Mouse (Mus musculus): ENCODE measurements around the gene Ivl. TPM values are rescaled to one million over a fixed set of nuclear protein-coding genes. Genes with fewer than 3 reads are reported as not detected.

The Ivl gene
- not detected in 2 replicates for polyA plus RNA-seq (2014; fragmentation: Nextera tagmentation; extraction: Ambion mirVana)

DNA sequence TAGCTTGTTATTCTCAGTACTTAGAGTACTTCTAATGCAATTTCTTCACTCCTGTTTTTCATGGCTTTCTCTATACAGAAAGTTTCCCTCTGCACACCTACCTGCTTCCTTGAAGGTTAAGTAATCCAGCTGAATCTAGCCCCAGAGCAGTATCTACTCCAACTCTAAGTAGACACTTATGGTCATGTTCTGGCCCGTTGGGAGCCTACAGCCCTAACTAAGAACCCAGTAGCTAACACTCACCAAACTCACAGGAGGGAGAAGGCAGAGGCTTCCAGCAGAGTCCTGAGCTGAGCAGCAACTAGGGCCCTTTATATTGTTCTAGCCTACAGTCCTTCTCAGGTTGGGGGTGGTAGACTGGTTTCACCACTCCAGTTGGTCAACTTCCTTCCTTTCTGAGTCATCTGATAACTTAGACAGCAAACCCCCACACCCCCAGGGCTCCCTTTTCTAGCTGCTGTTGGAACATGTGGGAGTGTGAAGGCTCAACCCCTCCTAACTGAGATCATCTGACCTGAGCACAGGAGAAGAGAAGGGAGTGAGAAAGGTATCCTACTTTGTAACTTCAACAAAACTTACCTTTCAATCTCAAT is at the start of gene Ivl:
Ivl (minus strand) TSS at position 287 of the 593 bp plus-strand sequence.
- no peak within 1 kb of the TSS for H3K9ac ChIP-seq (replicated peaks; ENCODE audit: low read length)
- H3K4me3 ChIP-seq (replicated peaks; ENCODE audit: low read depth, low read length): no peak within 1 kb of the TSS
- DNase-seq: no peak
- no peaks in the 10 kb centered on the region for H3K27me3 ChIP-seq (ENCODE audit: control insufficient read depth, insufficient read depth, low read length)
- 89% methylated on average over 1 of the region's 1 CpGs for WGBS
- H3K4me1 ChIP-seq (ENCODE audit: control insufficient read depth, insufficient read depth, low read length): no peaks in the 10 kb centered on the region
- no peak for ATAC-seq (ENCODE audit: low FRiP score, low TSS enrichment)
- H3K4me2 ChIP-seq (ENCODE audit: low read length): no peak within 1 kb of the TSS
- no peak within 1 kb of the TSS for H3K27ac ChIP-seq (replicated peaks; ENCODE audit: low read depth, low read length)
- no peaks in the 10 kb centered on the region for H3K36me3 ChIP-seq (ENCODE audit: control insufficient read depth, insufficient read depth, low read length)
- no peaks in the 10 kb centered on the region for H3K9me3 ChIP-seq (ENCODE audit: control insufficient read depth, low read length)

DNA sequence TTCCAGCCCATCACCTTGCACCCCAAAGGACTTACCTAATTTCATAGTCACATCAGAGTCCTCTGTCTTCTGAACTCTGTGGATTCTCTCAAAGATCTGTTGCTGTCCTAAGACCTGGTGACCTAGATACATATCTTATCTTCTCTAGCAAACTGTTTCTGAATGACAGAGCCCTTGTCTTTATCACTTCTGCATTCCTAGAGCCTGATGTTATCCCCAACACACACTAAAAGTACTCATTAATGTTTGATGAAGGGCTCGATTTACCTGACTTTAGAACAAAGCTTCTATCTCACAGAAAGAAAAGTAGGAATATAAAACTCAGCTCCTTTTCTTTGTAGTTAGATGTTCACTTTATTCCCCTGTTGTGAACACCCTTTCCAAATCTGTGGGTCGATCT is 48.0 kb upstream of the Ivl start, which contains the start of gene Lce6a:
Lce6a (minus strand) TSS at position 101 of the 400 bp plus-strand sequence.
- Histone ChIP-seq H3K4me1 (ENCODE audit: control insufficient read depth, insufficient read depth, low read length) (no peaks in the 10 kb centered on the region), H3K27me3 (ENCODE audit: control insufficient read depth, insufficient read depth, low read length) (no peaks in the 10 kb centered on the region), H3K9ac (replicated peaks; ENCODE audit: low read length) (no peak within 1 kb of the TSS), H3K4me2 (ENCODE audit: low read length) (no peak within 1 kb of the TSS), H3K36me3 (ENCODE audit: control insufficient read depth, insufficient read depth, low read length) (no peaks in the 10 kb centered on the region), H3K4me3 (replicated peaks; ENCODE audit: low read depth, low read length) (no peak within 1 kb of the TSS), H3K27ac (replicated peaks; ENCODE audit: low read depth, low read length) (no peak within 1 kb of the TSS), H3K9me3 (ENCODE audit: control insufficient read depth, low read length) (no peaks in the 10 kb centered on the region)
- DNase-seq (no peak), ATAC-seq (ENCODE audit: low FRiP score, low TSS enrichment) (no peak)
- WGBS: 82% methylated on average over 2 of the region's 2 CpGs

DNA sequence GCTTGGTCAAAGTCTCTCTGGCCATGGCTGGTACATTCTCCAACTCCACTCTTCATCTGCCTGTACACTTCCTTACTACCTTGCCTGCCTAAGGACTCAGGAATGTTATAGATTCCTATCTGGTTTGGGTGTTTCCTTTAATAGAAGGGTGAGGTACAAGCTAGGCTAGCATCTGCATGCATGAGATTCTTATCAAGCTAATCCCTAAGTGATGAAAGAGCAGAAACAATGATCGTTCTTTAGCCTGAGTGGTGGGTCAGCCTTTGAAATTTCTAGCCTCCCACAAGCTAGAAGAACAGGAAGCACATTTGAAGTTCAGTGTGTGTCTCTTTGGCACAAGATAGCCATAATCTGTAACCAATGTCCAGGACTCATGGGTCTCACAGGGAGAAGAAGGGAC is 36.3 kb upstream of the Ivl start:
- DNase-seq: no peak
- 71% methylated on average over 1 of the region's 1 CpGs for WGBS

DNA sequence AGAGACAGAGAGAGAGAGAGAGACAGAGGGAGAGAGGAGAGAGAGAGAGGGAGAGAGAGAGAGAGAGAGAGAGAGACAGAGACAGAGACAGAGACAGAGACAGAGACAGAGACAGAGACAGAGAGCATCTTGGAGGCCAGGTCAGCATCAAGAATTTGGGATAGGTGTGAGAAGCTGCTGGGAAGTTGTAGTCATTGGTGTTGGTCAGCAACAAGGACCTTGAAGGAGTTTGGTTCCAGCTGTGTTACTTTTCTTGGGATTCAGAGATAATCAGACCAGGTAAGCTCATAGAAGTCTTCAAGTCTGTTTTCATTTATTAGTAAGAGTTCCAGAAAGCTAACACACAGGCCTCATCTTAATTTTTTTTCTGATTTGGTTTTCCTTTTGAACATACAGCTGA is 33.9 kb upstream of the Ivl start, which contains the start of gene 2210017I01Rik:
2210017I01Rik (minus strand) TSS at position 101 of the 400 bp plus-strand sequence.
- H3K9me3 ChIP-seq (ENCODE audit: control insufficient read depth, low read length): no peaks in the 10 kb centered on the region
- no peak within 1 kb of the TSS for H3K27ac ChIP-seq (replicated peaks; ENCODE audit: low read depth, low read length)
- ATAC-seq (ENCODE audit: low FRiP score, low TSS enrichment) (no peak), DNase-seq (no peak)
- H3K4me3 ChIP-seq (replicated peaks; ENCODE audit: low read depth, low read length): no peak within 1 kb of the TSS
- no peaks in the 10 kb centered on the region for H3K36me3 ChIP-seq (ENCODE audit: control insufficient read depth, insufficient read depth, low read length)
- H3K4me1 ChIP-seq (ENCODE audit: control insufficient read depth, insufficient read depth, low read length): no peaks in the 10 kb centered on the region
- no peaks in the 10 kb centered on the region for H3K27me3 ChIP-seq (ENCODE audit: control insufficient read depth, insufficient read depth, low read length)
- no peak within 1 kb of the TSS for H3K4me2 ChIP-seq (ENCODE audit: low read length)
- H3K9ac ChIP-seq (replicated peaks; ENCODE audit: low read length): no peak within 1 kb of the TSS

More for the DNA sequence above, 36.3 kb upstream of the Ivl start:
- H3K4me3 ChIP-seq (replicated peaks; ENCODE audit: low read depth, low read length): no peak overlapping the region
- no peaks in the 10 kb centered on the region for H3K4me1 ChIP-seq (ENCODE audit: control insufficient read depth, insufficient read depth, low read length)
- H3K27me3 ChIP-seq (ENCODE audit: control insufficient read depth, insufficient read depth, low read length): no peaks in the 10 kb centered on the region
- no peak for ATAC-seq (ENCODE audit: low FRiP score, low TSS enrichment)
- H3K9me3 ChIP-seq (ENCODE audit: control insufficient read depth, low read length): no peaks in the 10 kb centered on the region
- no peak overlapping the region for H3K27ac ChIP-seq (replicated peaks; ENCODE audit: low read depth, low read length)
- no peak overlapping the region for H3K9ac ChIP-seq (replicated peaks; ENCODE audit: low read length)
- H3K36me3 ChIP-seq (ENCODE audit: control insufficient read depth, insufficient read depth, low read length): no peaks in the 10 kb centered on the region
- no peak overlapping the region for H3K4me2 ChIP-seq (ENCODE audit: low read length)

DNA sequence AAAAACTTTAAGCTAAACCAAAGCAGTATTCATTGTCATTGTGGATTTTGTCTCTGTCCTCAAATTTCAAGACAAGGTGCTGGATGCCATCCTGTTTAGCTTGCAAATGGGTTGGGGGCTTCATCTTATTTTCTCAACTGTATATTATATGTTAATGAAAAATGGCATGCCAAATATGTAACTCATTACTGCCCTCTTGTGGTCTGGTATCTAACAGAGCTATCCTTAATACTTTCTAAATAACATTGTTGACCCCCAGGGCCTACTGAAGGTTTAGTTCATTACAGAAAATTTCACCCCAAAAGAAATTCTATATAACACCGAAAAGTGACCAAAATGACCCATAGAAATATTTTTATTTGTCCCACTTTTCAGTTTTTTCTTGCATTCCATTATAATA is 28.6 kb upstream of the Ivl start:
- Histone ChIP-seq H3K27me3 (ENCODE audit: control insufficient read depth, insufficient read depth, low read length) (no peaks in the 10 kb centered on the region), H3K27ac (replicated peaks; ENCODE audit: low read depth, low read length) (no peak overlapping the region), H3K4me3 (replicated peaks; ENCODE audit: low read depth, low read length) (no peak overlapping the region), H3K36me3 (ENCODE audit: control insufficient read depth, insufficient read depth, low read length) (no peaks in the 10 kb centered on the region), H3K9me3 (ENCODE audit: control insufficient read depth, low read length) (peaks cover 3% of the 10 kb centered on the region; the same call in 1 of the 2 replicates), H3K4me2 (ENCODE audit: low read length) (no peak overlapping the region), H3K4me1 (ENCODE audit: control insufficient read depth, insufficient read depth, low read length) (no peaks in the 10 kb centered on the region), H3K9ac (replicated peaks; ENCODE audit: low read length) (no peak overlapping the region)
- ATAC-seq (ENCODE audit: low FRiP score, low TSS enrichment): no peak
- 58% methylated on average over 1 of the region's 1 CpGs for WGBS
- peak; percentile 64 for DNase-seq

DNA sequence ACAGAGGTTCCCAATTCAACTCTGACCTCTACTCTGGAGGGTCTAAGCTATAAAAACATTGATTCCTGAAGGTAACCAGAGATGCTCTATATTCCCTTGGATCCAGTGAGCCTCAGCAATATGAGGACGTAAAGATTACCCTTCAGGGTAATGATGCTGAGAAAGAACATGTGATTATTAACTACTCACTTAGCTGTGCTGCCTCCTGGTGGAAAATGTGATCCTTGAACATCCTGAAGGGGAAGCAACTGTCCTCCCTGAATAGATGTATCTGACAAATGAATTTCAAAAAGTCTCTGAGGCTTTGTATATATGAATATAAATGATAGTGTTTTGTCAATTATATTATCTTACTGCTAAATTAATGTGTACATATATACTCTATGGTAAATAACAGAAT is 26.9 kb upstream of the Ivl start:
- no peak overlapping the region for H3K9ac ChIP-seq (replicated peaks; ENCODE audit: low read length)
- 59% methylated on average over 1 of the region's 1 CpGs for WGBS
- no peak for ATAC-seq (ENCODE audit: low FRiP score, low TSS enrichment)
- H3K36me3 ChIP-seq (ENCODE audit: control insufficient read depth, insufficient read depth, low read length): no peaks in the 10 kb centered on the region
- no peaks in the 10 kb centered on the region for H3K27me3 ChIP-seq (ENCODE audit: control insufficient read depth, insufficient read depth, low read length)
- no peak overlapping the region for H3K4me2 ChIP-seq (ENCODE audit: low read length)
- no peak overlapping the region for H3K27ac ChIP-seq (replicated peaks; ENCODE audit: low read depth, low read length)
- peaks cover 3% of the 10 kb centered on the region; the same call in 1 of the 2 replicates for H3K9me3 ChIP-seq (ENCODE audit: control insufficient read depth, low read length)
- DNase-seq: no peak
- no peaks in the 10 kb centered on the region for H3K4me1 ChIP-seq (ENCODE audit: control insufficient read depth, insufficient read depth, low read length)
- no peak overlapping the region for H3K4me3 ChIP-seq (replicated peaks; ENCODE audit: low read depth, low read length)

DNA sequence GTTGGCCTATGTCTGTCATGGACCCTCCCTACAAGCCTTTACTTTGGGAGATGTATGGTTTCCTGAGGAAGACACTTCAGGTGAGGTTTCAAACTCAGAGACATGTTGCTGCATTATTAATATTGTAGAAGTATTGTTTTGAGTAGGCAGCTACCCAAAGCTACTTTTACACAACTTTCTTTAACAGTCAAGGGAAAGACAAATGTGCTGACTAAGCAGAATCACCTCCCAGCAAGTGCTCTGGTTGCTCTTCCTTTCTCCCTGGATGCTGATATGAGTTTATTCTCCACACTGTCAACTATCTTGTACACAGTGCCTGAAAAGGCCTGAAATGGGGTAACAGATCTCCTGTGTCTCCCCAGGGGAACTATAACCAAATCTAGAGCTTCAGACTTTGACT is 26.4 kb upstream of the Ivl start:
- DNase-seq (no peak), ATAC-seq (ENCODE audit: low FRiP score, low TSS enrichment) (no peak)
- Histone ChIP-seq H3K9ac (replicated peaks; ENCODE audit: low read length) (no peak overlapping the region), H3K4me1 (ENCODE audit: control insufficient read depth, insufficient read depth, low read length) (no peaks in the 10 kb centered on the region), H3K9me3 (ENCODE audit: control insufficient read depth, low read length) (peaks cover 3% of the 10 kb centered on the region; the same call in 1 of the 2 replicates), H3K4me2 (ENCODE audit: low read length) (no peak overlapping the region), H3K4me3 (replicated peaks; ENCODE audit: low read depth, low read length) (no peak overlapping the region), H3K27ac (replicated peaks; ENCODE audit: low read depth, low read length) (no peak overlapping the region), H3K27me3 (ENCODE audit: control insufficient read depth, insufficient read depth, low read length) (no peaks in the 10 kb centered on the region), H3K36me3 (ENCODE audit: control insufficient read depth, insufficient read depth, low read length) (no peaks in the 10 kb centered on the region)

DNA sequence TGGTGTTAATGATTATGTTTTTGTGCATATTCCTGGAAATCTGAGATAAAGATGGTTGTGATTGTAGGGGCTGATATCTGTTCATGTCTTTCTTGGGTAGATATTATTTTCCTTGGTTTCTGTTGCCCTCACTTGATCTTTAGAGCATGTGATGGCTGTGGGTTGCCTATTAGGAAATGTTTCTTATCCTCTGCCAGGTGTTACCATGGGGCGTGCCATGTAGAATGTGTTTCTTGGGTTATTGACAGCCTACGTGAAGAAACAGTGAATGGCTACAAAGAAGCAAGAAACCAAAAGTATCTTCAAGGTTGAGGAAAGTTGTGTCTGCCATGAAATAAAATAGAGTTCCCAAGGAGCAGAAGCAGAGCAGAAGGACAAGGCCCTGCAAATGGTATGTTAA is 24.9 kb upstream of the Ivl start:
- Histone ChIP-seq H3K9ac (replicated peaks; ENCODE audit: low read length) (no peak overlapping the region), H3K9me3 (ENCODE audit: control insufficient read depth, low read length) (peaks cover 3% of the 10 kb centered on the region; the same call in 1 of the 2 replicates), H3K4me2 (ENCODE audit: low read length) (no peak overlapping the region), H3K4me1 (ENCODE audit: control insufficient read depth, insufficient read depth, low read length) (no peaks in the 10 kb centered on the region), H3K4me3 (replicated peaks; ENCODE audit: low read depth, low read length) (no peak overlapping the region), H3K27me3 (ENCODE audit: control insufficient read depth, insufficient read depth, low read length) (no peaks in the 10 kb centered on the region), H3K36me3 (ENCODE audit: control insufficient read depth, insufficient read depth, low read length) (no peaks in the 10 kb centered on the region), H3K27ac (replicated peaks; ENCODE audit: low read depth, low read length) (no peak overlapping the region)
- no peak for ATAC-seq (ENCODE audit: low FRiP score, low TSS enrichment)
- 93% methylated on average over 2 of the region's 2 CpGs for WGBS
- no peak for DNase-seq

DNA sequence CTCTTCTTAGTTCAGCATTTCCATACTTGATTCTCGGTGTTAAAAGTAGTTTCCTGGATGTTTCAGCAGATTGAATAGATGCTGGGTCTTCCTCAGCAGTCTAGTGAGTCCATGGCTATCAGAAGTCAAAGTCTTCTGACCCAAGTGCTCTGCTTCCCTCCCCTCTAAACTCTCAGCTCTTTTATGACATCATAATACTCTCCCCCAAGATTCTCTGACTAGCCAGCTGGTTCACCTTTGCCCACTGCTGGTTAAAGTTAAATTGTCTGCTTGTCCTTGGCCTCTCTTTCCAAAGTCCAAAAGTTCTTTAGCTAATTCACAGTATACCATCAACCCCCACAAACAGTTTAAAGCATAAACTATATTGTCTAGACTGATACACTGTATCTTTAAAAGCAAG is 15.3 kb upstream of the Ivl start, which contains the start of gene Smcp:
Smcp (minus strand) TSS at position 140 of the 400 bp plus-strand sequence.
- Histone ChIP-seq H3K27ac (replicated peaks; ENCODE audit: low read depth, low read length) (no peak within 1 kb of the TSS), H3K4me2 (ENCODE audit: low read length) (no peak within 1 kb of the TSS), H3K4me3 (replicated peaks; ENCODE audit: low read depth, low read length) (no peak within 1 kb of the TSS), H3K36me3 (ENCODE audit: control insufficient read depth, insufficient read depth, low read length) (no peaks in the 10 kb centered on the region), H3K4me1 (ENCODE audit: control insufficient read depth, insufficient read depth, low read length) (no peaks in the 10 kb centered on the region), H3K27me3 (ENCODE audit: control insufficient read depth, insufficient read depth, low read length) (no peaks in the 10 kb centered on the region), H3K9ac (replicated peaks; ENCODE audit: low read length) (no peak within 1 kb of the TSS), H3K9me3 (ENCODE audit: control insufficient read depth, low read length) (no peaks in the 10 kb centered on the region)
- no peak for ATAC-seq (ENCODE audit: low FRiP score, low TSS enrichment)
- 85% methylated on average over 1 of the region's 1 CpGs for WGBS
- no peak for DNase-seq

All from midbrain, embryonic 14.5 days (tissue).